Mouse (Mus musculus) olfactory bulb, adult 2 months (tissue): ENCODE data around the gene Itga2.

ENCODE experiments used
- CTCF ChIP-seq: fragments of 200-500 bp; IDR thresholded peaks from 2 replicates; pipeline ENCODE4 v1.5.1; 2012; ENCODE audit warnings: low read depth, mild to moderate bottlenecking, low read length, moderate library complexity; ENCODE audit not compliant: insufficient read depth
- POLR2A ChIP-seq: fragments of 200-500 bp; IDR thresholded peaks from 2 replicates; pipeline ENCODE4 v1.6.1; 2012; ENCODE audit warnings: mild to moderate bottlenecking, low read depth, low read length, moderate library complexity; ENCODE audit not compliant: insufficient read depth

DNA sequence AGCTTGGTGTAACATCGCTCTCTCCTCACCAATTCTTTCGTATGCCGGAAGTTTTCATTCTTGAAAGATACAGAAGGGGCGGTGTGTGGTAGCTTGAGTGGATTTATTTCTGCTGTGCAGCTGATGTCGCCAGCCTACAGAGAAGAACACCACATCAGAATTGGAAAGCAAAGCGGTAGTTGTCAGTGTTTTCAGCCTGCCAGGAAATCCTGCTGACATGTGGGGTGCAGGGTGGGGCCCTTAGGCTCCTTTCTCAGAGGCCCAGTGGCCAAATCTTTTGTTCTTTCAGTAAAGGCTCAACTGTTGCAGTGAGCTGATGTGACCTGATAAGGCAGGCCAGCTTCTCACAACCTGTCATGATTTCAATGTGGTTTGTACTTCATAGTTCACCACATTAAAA lies 86.1 kb downstream of the Itga2 start:
- TF ChIP-seq CTCF (no peak), POLR2A (no peak)
